Mouse (Mus musculus): ENCODE results near the gene Brix1. TPM values are rescaled to one million over a fixed set of nuclear protein-coding genes. Genes with fewer than 3 reads are reported as not detected.
A peak's percentile ranks its signal among the peaks of the same experiment; 100 is the strongest.

Gene Brix1
- polyA plus RNA-seq, 1 experiment from 2014 or later: 105 TPM

DNA sequence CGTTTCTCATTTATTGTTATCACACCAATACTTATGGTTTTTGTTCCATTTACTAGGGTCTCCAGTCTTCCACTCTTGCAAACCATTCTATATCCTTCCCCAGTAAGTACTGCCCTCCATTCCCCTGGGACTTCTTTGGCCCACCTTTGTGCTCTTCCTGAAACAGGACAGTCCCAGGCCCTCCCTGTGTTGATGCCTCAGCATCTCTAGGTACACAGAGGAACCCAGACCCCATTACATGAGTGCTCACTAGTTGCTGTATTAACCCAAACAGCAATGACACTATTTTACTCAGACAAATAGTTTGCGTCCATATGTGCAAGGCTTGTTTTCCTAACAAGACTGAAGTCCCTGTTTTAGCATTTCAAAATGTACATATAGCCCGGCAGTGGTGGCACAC, 17.0 kb downstream of the Brix1 start:
- no peaks in the 10 kb centered on the region for H3K36me3 ChIP-seq (ENCODE audit: control insufficient read depth, insufficient read depth, low read length)
- no peak overlapping the region for H3K9ac ChIP-seq (ENCODE audit: low read length)
- no peak for ATAC-seq (ENCODE audit: insufficient read depth, low FRiP score)
- H3K4me2 ChIP-seq (ENCODE audit: low read depth, low read length): peak overlapping the region; percentile 85; the same call in 1 of the 2 replicates
- no peaks in the 10 kb centered on the region for H3K9me3 ChIP-seq (replicated peaks; ENCODE audit: control insufficient read depth, low read length)
- peaks cover 4% of the 10 kb centered on the region; the same call in 1 of the 2 replicates for H3K4me1 ChIP-seq (ENCODE audit: control insufficient read depth, insufficient read depth, low read length)
- H3K4me3 ChIP-seq (replicated peaks; ENCODE audit: low read length): no peak overlapping the region
- H3K27me3 ChIP-seq (ENCODE audit: control insufficient read depth, insufficient read depth, low read length): no peaks in the 10 kb centered on the region
- H3K27ac ChIP-seq (ENCODE audit: low read length): no peak overlapping the region
- WGBS: 68% methylated on average over 3 of the region's 3 CpGs

- H3K27ac ChIP-seq (ENCODE audit: low read length): no peak overlapping the region
- no peak overlapping the region for H3K4me2 ChIP-seq (ENCODE audit: low read depth, low read length)
- no peaks in the 10 kb centered on the region for H3K27me3 ChIP-seq (ENCODE audit: control insufficient read depth, insufficient read depth, low read length)
- no peaks in the 10 kb centered on the region for H3K9me3 ChIP-seq (replicated peaks; ENCODE audit: control insufficient read depth, low read length)
- ATAC-seq (ENCODE audit: insufficient read depth, low FRiP score): no peak
- H3K9ac ChIP-seq (ENCODE audit: low read length): no peak overlapping the region
- peaks cover 4% of the 10 kb centered on the region; the same call in 1 of the 2 replicates for H3K4me1 ChIP-seq (ENCODE audit: control insufficient read depth, insufficient read depth, low read length)
- H3K36me3 ChIP-seq (ENCODE audit: control insufficient read depth, insufficient read depth, low read length): peaks cover 5% of the 10 kb centered on the region; the same call in 1 of the 2 replicates
- no peak overlapping the region for H3K4me3 ChIP-seq (replicated peaks; ENCODE audit: low read length)
- 89% methylated on average over 3 of the region's 3 CpGs for WGBS
Observed at GRCm38 (mm10) chr15:10464678-10465077, 21.1 kb downstream of the Brix1 start.

- Histone ChIP-seq H3K4me3 (replicated peaks; ENCODE audit: low read length) (no peak overlapping the region), H3K9me3 (replicated peaks; ENCODE audit: control insufficient read depth, low read length) (no peaks in the 10 kb centered on the region), H3K36me3 (ENCODE audit: control insufficient read depth, insufficient read depth, low read length) (peaks cover 9% of the 10 kb centered on the region), H3K4me1 (ENCODE audit: control insufficient read depth, insufficient read depth, low read length) (peaks cover under 1% of the 10 kb centered on the region; the same call in 1 of the 2 replicates), H3K27ac (ENCODE audit: low read length) (no peak overlapping the region), H3K27me3 (ENCODE audit: control insufficient read depth, insufficient read depth, low read length) (no peaks in the 10 kb centered on the region), H3K9ac (ENCODE audit: low read length) (no peak overlapping the region), H3K4me2 (ENCODE audit: low read depth, low read length) (no peak overlapping the region)
- 70% methylated on average over 5 of the region's 5 CpGs for WGBS
- ATAC-seq (ENCODE audit: insufficient read depth, low FRiP score): no peak
Observed at GRCm38 (mm10) chr15:10463555-10463954, 22.2 kb downstream of the Brix1 start.

DNA sequence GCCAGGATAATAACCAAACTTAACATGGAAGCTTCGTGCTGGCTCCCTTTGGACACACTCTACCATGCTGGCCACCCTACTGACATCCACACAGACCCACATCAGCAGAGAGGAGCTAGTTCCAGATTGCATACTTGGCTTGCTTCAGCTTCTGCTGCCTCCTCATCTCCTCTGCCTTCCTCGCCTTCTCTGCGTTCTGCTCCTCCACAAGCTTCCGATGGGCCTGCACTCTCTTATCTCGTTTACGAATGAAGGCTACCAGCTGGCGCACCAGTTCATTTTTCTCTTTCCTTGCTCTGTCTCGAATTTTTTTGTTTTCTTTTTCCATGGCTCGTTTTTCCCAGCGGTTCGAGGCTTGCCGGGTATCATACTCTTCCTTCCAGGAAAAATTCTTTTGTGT, 24.8 kb downstream of the Brix1 start:
- 68% methylated on average over 12 of the region's 12 CpGs for WGBS
- Histone ChIP-seq H3K9me3 (replicated peaks; ENCODE audit: control insufficient read depth, low read length) (no peaks in the 10 kb centered on the region), H3K4me1 (ENCODE audit: control insufficient read depth, insufficient read depth, low read length) (no peaks in the 10 kb centered on the region), H3K9ac (ENCODE audit: low read length) (no peak overlapping the region), H3K4me3 (replicated peaks; ENCODE audit: low read length) (no peak overlapping the region), H3K36me3 (ENCODE audit: control insufficient read depth, insufficient read depth, low read length) (peaks cover 9% of the 10 kb centered on the region), H3K27me3 (ENCODE audit: control insufficient read depth, insufficient read depth, low read length) (no peaks in the 10 kb centered on the region), H3K27ac (ENCODE audit: low read length) (no peak overlapping the region), H3K4me2 (ENCODE audit: low read depth, low read length) (no peak overlapping the region)
- no peak for ATAC-seq (ENCODE audit: insufficient read depth, low FRiP score)

DNA sequence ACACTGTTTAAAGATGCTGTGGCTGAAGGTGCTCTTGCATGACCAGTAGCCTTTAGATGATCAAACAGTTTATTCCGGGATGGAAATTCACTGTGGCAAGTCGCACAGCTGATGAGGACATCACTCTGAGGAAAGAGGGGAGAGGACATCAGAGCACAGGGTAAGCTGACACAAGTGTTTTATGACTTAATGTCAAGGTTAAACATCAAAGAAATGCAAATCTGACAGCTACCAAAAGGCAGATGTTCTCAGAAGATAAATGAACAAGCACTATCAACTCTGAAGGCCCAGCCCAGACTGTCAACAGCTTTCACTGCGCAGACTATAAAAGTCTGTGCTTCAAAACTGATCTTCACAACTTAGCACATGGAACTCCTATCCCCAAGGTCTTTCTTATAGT, 38.6 kb downstream of the Brix1 start:
- no peak overlapping the region for H3K9ac ChIP-seq (ENCODE audit: low read length)
- no peaks in the 10 kb centered on the region for H3K27me3 ChIP-seq (ENCODE audit: control insufficient read depth, insufficient read depth, low read length)
- no peaks in the 10 kb centered on the region for H3K9me3 ChIP-seq (replicated peaks; ENCODE audit: control insufficient read depth, low read length)
- H3K4me2 ChIP-seq (ENCODE audit: low read depth, low read length): no peak overlapping the region
- no peak overlapping the region for H3K4me3 ChIP-seq (replicated peaks; ENCODE audit: low read length)
- 81% methylated on average over 3 of the region's 3 CpGs for WGBS
- no peak for ATAC-seq (ENCODE audit: insufficient read depth, low FRiP score)
- no peaks in the 10 kb centered on the region; the same call in 1 of the 2 replicates for H3K36me3 ChIP-seq (ENCODE audit: control insufficient read depth, insufficient read depth, low read length)
- H3K4me1 ChIP-seq (ENCODE audit: control insufficient read depth, insufficient read depth, low read length): no peaks in the 10 kb centered on the region
- no peak overlapping the region for H3K27ac ChIP-seq (ENCODE audit: low read length)

DNA sequence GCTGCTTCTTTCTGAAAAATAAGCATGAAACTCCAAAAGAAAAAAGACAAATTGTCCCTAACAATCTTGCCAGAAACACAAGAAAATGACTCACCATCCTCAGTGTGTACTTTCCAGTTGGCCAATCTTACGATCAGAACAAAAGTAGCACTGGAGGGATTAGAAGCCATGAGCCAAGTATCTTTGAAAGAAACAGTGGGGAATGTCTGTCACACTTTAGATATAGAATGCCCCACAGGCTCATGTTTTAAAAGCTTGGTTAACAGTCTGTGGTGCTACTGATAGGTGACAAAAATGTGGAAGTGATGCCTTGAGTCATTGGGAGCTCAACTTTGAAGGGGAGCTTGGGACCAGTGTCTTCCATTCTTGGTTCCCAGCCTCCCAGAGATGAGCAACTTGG, 43.5 kb downstream of the Brix1 start:
- WGBS: 79% methylated on average over 1 of the region's 1 CpGs
- H3K9ac ChIP-seq (ENCODE audit: low read length): no peak overlapping the region

DNA sequence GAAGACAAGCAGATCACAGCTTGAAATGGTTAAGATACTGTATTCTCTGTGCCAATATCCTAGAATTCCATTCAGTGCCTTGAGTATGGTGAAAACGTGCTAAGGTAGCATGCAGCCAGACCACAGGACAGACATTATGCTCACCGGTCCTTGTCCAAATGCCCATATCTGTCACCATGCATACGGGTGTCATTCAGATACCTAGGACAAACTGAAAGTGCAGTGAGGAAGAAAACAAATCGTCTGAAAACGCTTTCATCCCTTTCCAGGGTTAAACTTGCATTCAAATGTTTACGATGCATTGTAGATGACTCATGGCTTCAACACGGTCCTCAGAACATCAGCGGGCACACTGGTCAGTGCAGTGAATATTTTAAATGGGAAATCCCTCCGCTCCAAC, 44.3 kb downstream of the Brix1 start:
- Histone ChIP-seq H3K27me3 (ENCODE audit: control insufficient read depth, insufficient read depth, low read length) (no peaks in the 10 kb centered on the region), H3K36me3 (ENCODE audit: control insufficient read depth, insufficient read depth, low read length) (no peaks in the 10 kb centered on the region; the same call in 1 of the 2 replicates), H3K4me3 (replicated peaks; ENCODE audit: low read length) (no peak overlapping the region), H3K9me3 (replicated peaks; ENCODE audit: control insufficient read depth, low read length) (no peaks in the 10 kb centered on the region), H3K4me1 (ENCODE audit: control insufficient read depth, insufficient read depth, low read length) (no peaks in the 10 kb centered on the region), H3K4me2 (ENCODE audit: low read depth, low read length) (no peak overlapping the region), H3K27ac (ENCODE audit: low read length) (no peak overlapping the region), H3K9ac (ENCODE audit: low read length) (no peak overlapping the region)
- WGBS: 81% methylated on average over 9 of the region's 9 CpGs
- ATAC-seq (ENCODE audit: insufficient read depth, low FRiP score): no peak

More for the DNA sequence above, 43.5 kb downstream of the Brix1 start:
- Histone ChIP-seq H3K4me1 (ENCODE audit: control insufficient read depth, insufficient read depth, low read length) (no peaks in the 10 kb centered on the region), H3K27me3 (ENCODE audit: control insufficient read depth, insufficient read depth, low read length) (no peaks in the 10 kb centered on the region), H3K4me2 (ENCODE audit: low read depth, low read length) (no peak overlapping the region), H3K36me3 (ENCODE audit: control insufficient read depth, insufficient read depth, low read length) (no peaks in the 10 kb centered on the region; the same call in 1 of the 2 replicates), H3K27ac (ENCODE audit: low read length) (no peak overlapping the region), H3K4me3 (replicated peaks; ENCODE audit: low read length) (no peak overlapping the region), H3K9me3 (replicated peaks; ENCODE audit: control insufficient read depth, low read length) (no peaks in the 10 kb centered on the region)
- no peak for ATAC-seq (ENCODE audit: insufficient read depth, low FRiP score)

GRCm38 (mm10) chr15:10439963-10440362, 45.8 kb downstream of the Brix1 start:
- H3K4me2 ChIP-seq (ENCODE audit: low read depth, low read length): no peak overlapping the region
- H3K4me1 ChIP-seq (ENCODE audit: control insufficient read depth, insufficient read depth, low read length): no peaks in the 10 kb centered on the region
- H3K27me3 ChIP-seq (ENCODE audit: control insufficient read depth, insufficient read depth, low read length): no peaks in the 10 kb centered on the region
- no peak for ATAC-seq (ENCODE audit: insufficient read depth, low FRiP score)
- no peak overlapping the region for H3K9ac ChIP-seq (ENCODE audit: low read length)
- H3K4me3 ChIP-seq (replicated peaks; ENCODE audit: low read length): no peak overlapping the region
- H3K27ac ChIP-seq (ENCODE audit: low read length): no peak overlapping the region
- no peaks in the 10 kb centered on the region for H3K9me3 ChIP-seq (replicated peaks; ENCODE audit: control insufficient read depth, low read length)
- 75% methylated on average over 6 of the region's 6 CpGs for WGBS
- no peaks in the 10 kb centered on the region for H3K36me3 ChIP-seq (ENCODE audit: control insufficient read depth, insufficient read depth, low read length)

DNA sequence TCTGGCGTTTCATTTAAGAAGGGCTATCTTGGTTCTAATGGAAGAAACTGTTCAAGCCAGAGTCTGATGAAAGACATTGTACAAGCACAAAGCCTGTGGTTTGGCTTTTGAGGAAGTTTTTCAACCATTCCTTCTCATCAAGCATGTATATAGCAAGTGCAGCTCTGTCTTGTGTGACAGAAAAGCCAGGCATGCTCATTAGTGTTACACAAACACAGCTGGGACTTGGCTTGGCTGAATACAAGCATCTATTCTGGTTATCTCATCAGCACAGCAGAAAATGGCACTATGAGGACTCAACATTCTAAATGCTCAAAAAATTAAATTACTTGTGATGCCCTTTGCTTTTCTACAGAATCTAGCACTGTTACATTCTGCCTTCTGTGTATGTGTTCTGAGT, 48.9 kb downstream of the Brix1 start:
- Histone ChIP-seq H3K27me3 (ENCODE audit: control insufficient read depth, insufficient read depth, low read length) (no peaks in the 10 kb centered on the region), H3K4me1 (ENCODE audit: control insufficient read depth, insufficient read depth, low read length) (no peaks in the 10 kb centered on the region), H3K9me3 (replicated peaks; ENCODE audit: control insufficient read depth, low read length) (no peaks in the 10 kb centered on the region), H3K4me2 (ENCODE audit: low read depth, low read length) (no peak overlapping the region), H3K36me3 (ENCODE audit: control insufficient read depth, insufficient read depth, low read length) (no peaks in the 10 kb centered on the region), H3K4me3 (replicated peaks; ENCODE audit: low read length) (no peak overlapping the region), H3K27ac (ENCODE audit: low read length) (no peak overlapping the region), H3K9ac (ENCODE audit: low read length) (no peak overlapping the region)
- WGBS: 78% methylated on average over 1 of the region's 1 CpGs
- no peak for ATAC-seq (ENCODE audit: insufficient read depth, low FRiP score)

Data from stomach, embryonic 16.5 days (tissue).